Mouse (Mus musculus) limb, embryonic 15.5 days (tissue): ENCODE results near the gene Postn. TPM values are rescaled to one million over a fixed set of nuclear protein-coding genes. Genes with fewer than 3 reads are reported as not detected.

ENCODE experiments used
- ATAC-seq: fragments of 200-750 bp; cut with Nextera tagmentation; 2 replicates; pipeline ENCODE4 v1.8.0; 2017; ENCODE audit warnings: low read depth, moderate TSS enrichment; ENCODE audit not compliant: insufficient number of reproducible peaks, low FRiP score, low TSS enrichment
- H3K27ac ChIP-seq: fragments of 300-500 bp; sonication (generic); 2 replicates; pipeline ENCODE4 v1.5.1; 2015; ENCODE audit warnings: moderate library complexity, mild to moderate bottlenecking, inconsistent platforms
- H3K27me3 ChIP-seq: fragments of 300-500 bp; sonication (generic); 2 replicates; pipeline ENCODE4 v1.6.1; 2015; ENCODE audit warnings: inconsistent platforms
- H3K36me3 ChIP-seq: fragments of 300-500 bp; sonication (generic); 2 replicates; pipeline ENCODE4 v1.6.1; 2015; ENCODE audit warnings: inconsistent platforms
- H3K4me1 ChIP-seq: fragments of 300-500 bp; sonication (generic); 2 replicates; pipeline ENCODE4 v1.6.1; 2015; ENCODE audit warnings: inconsistent platforms
- H3K4me2 ChIP-seq: fragments of 300-500 bp; sonication (generic); 2 replicates; pipeline ENCODE4 v1.6.1; 2015; ENCODE audit warnings: mild to moderate bottlenecking, inconsistent platforms
- H3K4me3 ChIP-seq: fragments of 300-500 bp; sonication (generic); 2 replicates; pipeline ENCODE4 v1.5.1; 2015; ENCODE audit warnings: mild to moderate bottlenecking, inconsistent platforms
- H3K9ac ChIP-seq: fragments of 300-500 bp; sonication (generic); 2 replicates; pipeline ENCODE4 v1.6.1; 2015; ENCODE audit warnings: inconsistent platforms
- H3K9me3 ChIP-seq: fragments of 300-500 bp; sonication (generic); 2 replicates; pipeline ENCODE4 v1.6.1; 2016; ENCODE audit warnings: inconsistent platforms
- WGBS: fragments of 180-500 bp; shearing (Covaris S2); methylation state at CpG from one replicate; pipeline ENCODE4 v1.1.7; 2015; 5-methylcytosine and 5-hydroxymethylcytosine counted together
- polyA plus RNA-seq: library from polyadenylated mRNA; unstranded; fragments of >200 nt; fragmentation: Nextera tagmentation; extraction: Ambion mirVana; gene quantifications from 2 replicates; pipeline ENCODE4 v1.2.1, GENCODE M21; 2015

The Postn gene
- polyA plus RNA-seq = 726 and 840 TPM in 2 replicates

DNA sequence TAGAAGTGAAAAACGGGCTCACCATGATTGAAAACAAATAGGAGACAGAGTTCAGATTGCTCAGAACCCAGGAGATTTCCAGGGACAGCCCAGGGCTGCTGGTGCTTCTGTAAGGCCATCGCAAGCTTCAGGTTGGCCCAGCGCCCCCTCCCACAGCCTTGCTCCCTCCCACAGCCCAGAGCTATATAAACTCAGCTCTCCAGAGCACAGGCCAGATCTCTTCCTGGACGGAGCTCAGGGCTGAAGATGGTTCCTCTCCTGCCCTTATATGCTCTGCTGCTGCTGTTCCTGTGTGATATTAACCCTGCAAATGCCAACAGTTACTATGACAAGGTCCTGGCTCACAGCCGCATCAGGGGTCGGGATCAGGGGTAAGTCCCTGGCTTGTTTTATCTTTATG is at the start of gene Postn:
TSS of gene Postn (plus strand) at position 213 of the 400 bp plus-strand sequence.
- no peak within 1 kb of the TSS for H3K9ac ChIP-seq
- no peaks in the 10 kb centered on the region for H3K27me3 ChIP-seq
- H3K4me1 ChIP-seq = peaks cover 28% of the 10 kb centered on the region
- peaks cover 2% of the 10 kb centered on the region; the same call in 1 of the 2 replicates for H3K36me3 ChIP-seq
- ATAC-seq = peak; percentile 78
- peak within 1 kb of the TSS; percentile 39 for H3K4me2 ChIP-seq
- no peaks in the 10 kb centered on the region for H3K9me3 ChIP-seq
- peak within 1 kb of the TSS; percentile 67 for H3K27ac ChIP-seq
- WGBS = 17% methylated on average over 6 of the region's 6 CpGs
- peak within 1 kb of the TSS; percentile 41 for H3K4me3 ChIP-seq

DNA sequence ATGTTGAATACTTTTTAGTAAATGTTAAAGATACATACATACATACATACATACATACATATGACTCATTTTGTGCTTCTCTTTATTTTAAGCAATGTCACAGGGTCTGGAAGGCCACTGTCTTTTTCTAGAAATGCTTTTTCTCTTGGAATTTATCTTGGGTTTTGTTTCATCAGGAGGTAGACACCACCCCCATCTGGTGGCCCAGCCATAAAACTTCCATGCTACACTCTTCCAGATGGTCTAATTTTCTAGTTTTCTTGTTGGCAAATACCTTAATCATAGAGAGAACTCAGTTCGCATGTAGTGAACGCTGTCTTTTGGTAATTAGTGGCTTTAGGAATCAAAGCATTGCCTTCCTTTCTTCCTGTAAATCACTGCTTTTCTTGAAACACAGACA is 46.9 kb upstream of the Postn start:
- no peak overlapping the region for H3K4me2 ChIP-seq
- H3K27me3 ChIP-seq = no peaks in the 10 kb centered on the region
- H3K36me3 ChIP-seq = no peaks in the 10 kb centered on the region
- H3K4me3 ChIP-seq = no peak overlapping the region
- WGBS = 42% methylated on average over 2 of the region's 2 CpGs
- H3K9me3 ChIP-seq = no peaks in the 10 kb centered on the region
- no peak for ATAC-seq
- H3K4me1 ChIP-seq = no peaks in the 10 kb centered on the region
- no peak overlapping the region for H3K9ac ChIP-seq
- no peak overlapping the region for H3K27ac ChIP-seq

DNA sequence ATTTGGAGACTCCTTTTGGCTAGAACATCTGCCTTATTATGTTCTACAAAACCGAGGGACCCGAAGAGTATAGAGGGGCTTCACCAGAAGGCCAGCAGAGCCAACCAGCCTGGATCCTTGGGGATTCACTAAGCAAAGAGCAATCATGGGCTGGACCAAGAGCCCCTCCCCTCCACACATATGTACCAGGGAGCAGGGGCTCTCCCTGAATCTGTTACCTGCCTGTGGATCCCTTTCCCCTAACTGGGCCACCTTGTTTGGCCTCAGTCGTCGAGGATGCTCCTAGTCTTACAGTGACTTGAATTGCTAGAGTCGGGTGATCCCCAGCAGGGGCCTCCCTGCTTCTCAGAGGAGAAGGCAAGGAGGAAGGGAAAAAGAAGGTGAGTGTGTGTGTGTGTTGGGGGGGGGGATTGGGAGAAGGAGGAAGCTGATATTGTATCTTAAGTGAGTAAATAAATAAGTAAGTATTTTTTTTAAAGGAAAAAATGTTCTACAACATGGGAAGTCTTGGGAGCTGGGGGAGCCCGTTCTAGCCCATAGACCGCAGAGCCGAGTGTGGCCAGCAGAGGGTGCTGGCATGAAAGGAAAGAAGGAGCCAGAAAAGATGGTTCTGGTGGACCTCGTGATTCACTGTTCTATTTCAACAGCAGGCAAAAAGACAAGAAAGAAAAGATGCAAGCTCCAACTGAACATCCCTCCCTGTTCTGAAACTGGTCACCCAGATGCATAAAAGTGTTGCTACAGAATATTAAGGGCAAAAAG is 7.8 kb upstream of the Postn start:
- no peak overlapping the region for H3K27ac ChIP-seq
- no peak overlapping the region for H3K4me2 ChIP-seq
- H3K4me1 ChIP-seq = peaks cover 3% of the 10 kb centered on the region; the same call in 1 of the 2 replicates
- no peak overlapping the region for H3K4me3 ChIP-seq
- ATAC-seq = no peak
- no peak overlapping the region for H3K9ac ChIP-seq
- no peaks in the 10 kb centered on the region for H3K36me3 ChIP-seq
- H3K9me3 ChIP-seq = no peaks in the 10 kb centered on the region
- H3K27me3 ChIP-seq = no peaks in the 10 kb centered on the region
- WGBS = 20% methylated on average over 9 of the region's 9 CpGs

DNA sequence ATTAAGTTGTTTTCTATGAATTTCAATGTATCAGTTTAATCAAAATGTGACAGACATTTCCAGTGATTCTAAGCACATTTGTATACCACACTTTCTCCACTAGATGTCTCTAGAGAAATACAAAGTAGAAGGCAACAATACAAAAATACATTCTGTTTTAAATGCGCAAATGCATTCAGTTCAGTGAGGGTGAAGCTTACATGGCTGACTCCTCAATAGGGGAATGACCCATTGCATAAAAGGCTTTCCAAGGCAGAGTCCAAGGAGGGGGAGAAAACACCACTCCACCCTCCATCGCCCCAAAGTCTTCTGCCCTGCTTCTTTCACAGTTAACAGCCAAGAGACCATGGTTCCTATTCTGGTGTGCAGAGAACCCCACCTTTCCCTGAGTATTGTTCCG is 3.3 kb upstream of the Postn start:
- H3K4me2 ChIP-seq = no peak overlapping the region
- no peaks in the 10 kb centered on the region for H3K27me3 ChIP-seq
- H3K27ac ChIP-seq = no peak overlapping the region
- 70% methylated on average over 3 of the region's 3 CpGs for WGBS
- peaks cover 21% of the 10 kb centered on the region for H3K4me1 ChIP-seq
- H3K9me3 ChIP-seq = no peaks in the 10 kb centered on the region
- H3K36me3 ChIP-seq = no peaks in the 10 kb centered on the region
- ATAC-seq = no peak
- H3K9ac ChIP-seq = no peak overlapping the region
- no peak overlapping the region for H3K4me3 ChIP-seq

DNA sequence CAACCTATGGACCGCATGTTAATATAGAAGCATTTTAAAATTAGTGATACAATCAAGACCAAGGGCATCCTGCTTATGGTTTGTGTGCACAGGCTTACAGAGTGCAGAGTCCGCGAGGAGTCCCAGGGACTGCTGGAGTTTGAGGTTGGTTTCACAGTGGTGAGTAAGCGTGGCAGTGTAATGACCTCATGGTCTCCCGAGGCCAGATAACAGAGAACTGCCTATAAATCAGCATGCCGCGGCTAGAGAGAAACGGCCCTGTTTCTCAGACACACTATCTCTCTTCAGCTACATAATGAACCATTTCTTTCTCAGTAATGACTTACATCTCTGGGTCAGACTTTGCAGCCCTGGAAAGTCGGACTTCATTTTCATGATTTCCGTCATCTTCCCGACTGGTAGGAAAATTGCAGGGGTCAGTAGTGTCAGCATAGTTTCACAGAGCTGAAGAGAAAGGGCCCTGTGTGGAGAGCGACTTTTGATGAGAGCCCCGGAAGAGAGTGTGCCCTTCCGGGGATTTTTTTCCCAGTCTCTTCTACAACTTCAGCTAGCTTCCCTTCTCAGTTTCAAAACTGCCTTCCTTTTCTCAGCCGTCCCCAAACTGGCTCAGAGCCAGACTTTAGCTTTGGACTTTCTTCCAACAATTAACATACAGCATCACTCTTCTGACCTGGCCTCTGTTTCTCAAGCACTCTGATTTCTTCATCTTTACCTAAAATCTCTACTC is 2.3 kb upstream of the Postn start:
- no peaks in the 10 kb centered on the region for H3K9me3 ChIP-seq
- H3K4me1 ChIP-seq = peaks cover 23% of the 10 kb centered on the region
- no peak overlapping the region for H3K4me3 ChIP-seq
- WGBS = 24% methylated on average over 15 of the region's 15 CpGs
- H3K27me3 ChIP-seq = no peaks in the 10 kb centered on the region
- 0 out of 2 replicates have a peak overlapping the region, but pooled peaks have one; percentile 48 for H3K27ac ChIP-seq
- peak overlapping the region; percentile 21; the same call in 1 of the 2 replicates for H3K4me2 ChIP-seq
- peak; percentile 60; the same call in 1 of the 2 replicates for ATAC-seq
- no peaks in the 10 kb centered on the region for H3K36me3 ChIP-seq
- H3K9ac ChIP-seq = no peak overlapping the region

DNA sequence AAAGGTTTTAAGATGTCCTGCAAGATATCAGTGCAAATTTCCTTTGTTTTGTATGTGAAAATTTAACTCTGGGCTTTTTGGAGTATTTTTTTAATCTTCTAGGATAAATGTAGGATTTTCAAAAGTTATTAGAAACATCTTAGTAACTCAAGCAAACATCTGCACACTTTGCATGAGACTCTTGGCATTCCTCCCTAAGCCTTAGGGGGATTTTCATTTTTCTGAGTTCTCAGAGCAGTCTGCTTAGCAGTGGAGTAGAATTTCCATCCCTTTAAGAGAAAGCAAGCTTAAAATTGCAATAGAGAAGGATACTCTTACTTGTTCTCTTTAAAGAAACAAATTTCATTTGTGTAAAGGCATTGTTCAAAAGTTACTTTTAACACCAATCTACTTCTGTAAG is 747 bp downstream of the Postn start:
- peaks cover 28% of the 10 kb centered on the region for H3K4me1 ChIP-seq
- peak overlapping the region; percentile 34 for H3K4me3 ChIP-seq
- ATAC-seq = no peak
- peak overlapping the region; percentile 38; the same call in 1 of the 2 replicates for H3K4me2 ChIP-seq
- H3K9ac ChIP-seq = no peak overlapping the region
- no peaks in the 10 kb centered on the region for H3K27me3 ChIP-seq
- H3K27ac ChIP-seq = no peak overlapping the region
- H3K9me3 ChIP-seq = no peaks in the 10 kb centered on the region
- H3K36me3 ChIP-seq = peaks cover 8% of the 10 kb centered on the region; the same call in 1 of the 2 replicates

DNA sequence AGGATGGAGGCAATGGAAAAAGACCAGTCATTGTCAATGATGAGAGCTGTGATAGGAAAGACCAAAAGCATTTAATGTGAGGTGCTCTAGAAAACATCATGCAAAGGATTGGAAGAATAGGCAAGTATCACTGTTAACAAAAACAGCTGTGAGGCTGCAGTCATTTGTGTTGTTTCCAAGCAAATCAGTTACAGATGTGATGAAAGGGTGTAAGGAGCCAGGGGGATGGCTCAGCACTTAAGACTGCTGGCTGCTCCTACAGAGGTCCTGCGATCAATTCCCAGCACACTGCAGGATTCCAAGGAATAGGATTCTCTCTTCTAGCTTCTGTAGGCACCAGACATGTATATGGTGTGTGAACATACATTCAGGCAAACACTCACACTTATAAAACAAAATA is 10.1 kb downstream of the Postn start:
- H3K27me3 ChIP-seq = no peaks in the 10 kb centered on the region
- 38% methylated on average over 1 of the region's 1 CpGs for WGBS
- no peak overlapping the region for H3K9ac ChIP-seq
- no peaks in the 10 kb centered on the region for H3K9me3 ChIP-seq
- peaks cover 51% of the 10 kb centered on the region for H3K36me3 ChIP-seq
- H3K4me1 ChIP-seq = no peaks in the 10 kb centered on the region
- no peak overlapping the region for H3K27ac ChIP-seq
- no peak overlapping the region for H3K4me3 ChIP-seq
- no peak for ATAC-seq
- H3K4me2 ChIP-seq = no peak overlapping the region

DNA sequence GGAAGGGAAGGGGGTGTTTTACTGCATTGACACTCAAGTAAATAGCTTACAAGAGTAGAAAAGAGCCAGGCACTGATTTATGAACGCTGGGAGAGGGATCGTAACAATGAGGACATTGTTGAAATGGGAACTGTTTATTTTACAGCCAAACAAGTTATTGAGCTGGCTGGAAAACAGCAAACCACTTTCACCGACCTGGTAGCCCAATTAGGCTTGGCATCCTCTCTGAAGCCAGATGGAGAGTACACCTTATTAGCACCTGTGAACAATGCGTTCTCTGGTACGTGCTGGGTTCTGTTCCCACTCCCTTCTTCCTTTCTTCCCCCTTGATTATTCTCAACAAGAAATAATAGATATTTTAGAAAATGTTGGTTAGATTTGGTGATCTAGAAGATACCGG is 11.7 kb downstream of the Postn start:
- ATAC-seq = no peak
- H3K4me3 ChIP-seq = no peak overlapping the region
- H3K9ac ChIP-seq = no peak overlapping the region
- H3K9me3 ChIP-seq = no peaks in the 10 kb centered on the region
- H3K4me2 ChIP-seq = no peak overlapping the region
- no peak overlapping the region for H3K27ac ChIP-seq
- peaks cover 52% of the 10 kb centered on the region for H3K36me3 ChIP-seq
- H3K27me3 ChIP-seq = no peaks in the 10 kb centered on the region
- H3K4me1 ChIP-seq = no peaks in the 10 kb centered on the region
- 45% methylated on average over 6 of the region's 6 CpGs for WGBS

DNA sequence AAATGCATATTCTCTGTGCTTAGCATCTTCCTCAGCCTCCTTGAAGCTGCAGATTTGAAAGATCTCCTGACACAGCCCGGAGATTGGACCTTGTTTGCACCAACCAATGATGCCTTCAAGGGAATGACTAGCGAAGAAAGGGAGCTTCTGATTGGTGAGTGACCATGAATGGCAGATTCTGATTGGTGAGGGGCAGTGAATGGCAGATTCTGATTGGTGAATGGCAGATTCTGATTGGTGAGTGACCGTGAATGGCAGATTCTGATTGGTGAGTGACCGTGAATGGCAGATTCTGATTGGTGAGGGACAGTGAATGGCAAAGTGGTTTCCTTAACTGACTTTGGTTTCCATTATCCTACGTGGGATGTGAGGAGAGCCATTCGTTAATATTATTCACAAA is 15.1 kb downstream of the Postn start:
- no peak overlapping the region for H3K9ac ChIP-seq
- no peaks in the 10 kb centered on the region for H3K4me1 ChIP-seq
- H3K27me3 ChIP-seq = no peaks in the 10 kb centered on the region
- no peak overlapping the region for H3K4me3 ChIP-seq
- ATAC-seq = no peak
- H3K9me3 ChIP-seq = no peaks in the 10 kb centered on the region
- no peak overlapping the region for H3K4me2 ChIP-seq
- WGBS = 94% methylated on average over 6 of the region's 6 CpGs
- H3K36me3 ChIP-seq = peaks cover 40% of the 10 kb centered on the region
- no peak overlapping the region for H3K27ac ChIP-seq

DNA sequence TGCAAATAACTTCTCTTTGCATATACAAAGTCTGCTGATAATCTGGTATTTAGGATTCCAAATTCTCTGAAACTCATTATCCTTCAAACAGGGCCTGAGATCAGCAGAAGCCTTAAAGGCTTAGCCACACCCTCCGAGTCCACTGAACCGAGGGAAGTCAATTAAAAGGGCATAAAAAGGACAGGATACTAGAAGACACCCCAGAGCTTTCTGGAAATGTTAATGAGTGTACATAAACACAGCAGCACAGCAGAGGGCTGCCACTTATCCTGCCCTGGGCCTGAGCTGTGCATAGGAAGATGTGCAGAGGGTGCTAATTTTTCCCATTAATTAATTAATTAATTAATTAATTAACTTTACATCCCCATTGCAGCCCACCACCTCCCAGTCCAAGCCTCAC is 16.7 kb downstream of the Postn start:
- no peak overlapping the region for H3K4me3 ChIP-seq
- no peak overlapping the region for H3K4me2 ChIP-seq
- H3K9me3 ChIP-seq = no peaks in the 10 kb centered on the region
- H3K27me3 ChIP-seq = no peaks in the 10 kb centered on the region
- H3K36me3 ChIP-seq = peaks cover 31% of the 10 kb centered on the region
- no peak overlapping the region for H3K27ac ChIP-seq
- no peak; the same call in 1 of the 2 replicates for ATAC-seq
- WGBS = 13% methylated on average over 2 of the region's 2 CpGs
- no peaks in the 10 kb centered on the region for H3K4me1 ChIP-seq
- no peak overlapping the region for H3K9ac ChIP-seq

DNA sequence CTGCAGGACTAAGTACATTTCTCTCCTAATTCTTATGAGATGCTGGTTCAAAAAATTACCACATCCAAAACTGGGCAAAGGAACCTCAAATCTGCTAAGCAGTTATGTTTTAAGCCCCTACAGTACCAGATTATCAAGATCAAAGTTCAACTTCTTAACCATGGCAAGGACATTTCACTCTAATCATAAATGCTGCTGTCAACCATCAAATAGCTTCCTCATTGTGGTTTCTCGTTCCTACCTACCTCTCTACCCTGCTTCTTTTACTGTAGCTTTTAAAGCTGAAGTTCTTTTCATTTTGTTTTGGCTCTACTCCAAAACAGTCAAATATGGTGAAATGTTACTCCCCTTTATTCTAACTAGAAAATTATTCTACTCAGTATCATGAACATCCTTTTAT is 17.2 kb downstream of the Postn start:
- ATAC-seq = no peak
- Histone ChIP-seq H3K9me3 (no peaks in the 10 kb centered on the region), H3K4me2 (no peak overlapping the region), H3K27ac (no peak overlapping the region), H3K9ac (no peak overlapping the region), H3K4me1 (no peaks in the 10 kb centered on the region), H3K4me3 (no peak overlapping the region), H3K27me3 (no peaks in the 10 kb centered on the region), H3K36me3 (peaks cover 31% of the 10 kb centered on the region)
- 31% methylated on average over 1 of the region's 1 CpGs for WGBS

DNA sequence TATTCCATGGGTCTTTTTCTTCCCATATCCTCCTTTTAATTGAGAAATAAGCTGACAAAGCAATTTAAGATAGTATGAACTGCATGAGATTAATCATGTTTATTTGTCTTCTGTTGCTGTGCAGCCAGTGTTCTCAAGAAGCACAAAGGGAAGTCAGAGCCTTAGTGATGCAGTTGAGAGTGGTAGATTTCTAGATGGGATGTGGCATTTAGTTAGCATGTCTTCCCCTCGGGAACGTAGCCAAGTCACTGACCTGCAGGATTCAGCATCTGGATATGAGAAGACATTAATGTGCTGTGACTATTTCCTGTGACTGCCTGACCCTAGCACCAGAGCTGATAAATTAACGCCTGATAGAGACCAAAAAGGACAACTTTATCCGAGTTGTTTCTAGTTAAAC is 19.1 kb downstream of the Postn start:
- no peaks in the 10 kb centered on the region for H3K4me1 ChIP-seq
- 61% methylated on average over 4 of the region's 4 CpGs for WGBS
- no peak overlapping the region for H3K9ac ChIP-seq
- no peak overlapping the region for H3K4me3 ChIP-seq
- ATAC-seq = no peak
- H3K9me3 ChIP-seq = no peaks in the 10 kb centered on the region
- H3K36me3 ChIP-seq = peaks cover 29% of the 10 kb centered on the region
- no peak overlapping the region for H3K27ac ChIP-seq
- no peak overlapping the region for H3K4me2 ChIP-seq
- no peaks in the 10 kb centered on the region for H3K27me3 ChIP-seq
